Mouse (Mus musculus): Measurements from ENCODE around the gene Gm17409. TPM values are rescaled to one million over a fixed set of nuclear protein-coding genes. Genes with fewer than 3 reads are reported as not detected.

The Gm17409 gene
- polyA plus RNA-seq, 1 experiment from 2014 or later, result not detected

DNA sequence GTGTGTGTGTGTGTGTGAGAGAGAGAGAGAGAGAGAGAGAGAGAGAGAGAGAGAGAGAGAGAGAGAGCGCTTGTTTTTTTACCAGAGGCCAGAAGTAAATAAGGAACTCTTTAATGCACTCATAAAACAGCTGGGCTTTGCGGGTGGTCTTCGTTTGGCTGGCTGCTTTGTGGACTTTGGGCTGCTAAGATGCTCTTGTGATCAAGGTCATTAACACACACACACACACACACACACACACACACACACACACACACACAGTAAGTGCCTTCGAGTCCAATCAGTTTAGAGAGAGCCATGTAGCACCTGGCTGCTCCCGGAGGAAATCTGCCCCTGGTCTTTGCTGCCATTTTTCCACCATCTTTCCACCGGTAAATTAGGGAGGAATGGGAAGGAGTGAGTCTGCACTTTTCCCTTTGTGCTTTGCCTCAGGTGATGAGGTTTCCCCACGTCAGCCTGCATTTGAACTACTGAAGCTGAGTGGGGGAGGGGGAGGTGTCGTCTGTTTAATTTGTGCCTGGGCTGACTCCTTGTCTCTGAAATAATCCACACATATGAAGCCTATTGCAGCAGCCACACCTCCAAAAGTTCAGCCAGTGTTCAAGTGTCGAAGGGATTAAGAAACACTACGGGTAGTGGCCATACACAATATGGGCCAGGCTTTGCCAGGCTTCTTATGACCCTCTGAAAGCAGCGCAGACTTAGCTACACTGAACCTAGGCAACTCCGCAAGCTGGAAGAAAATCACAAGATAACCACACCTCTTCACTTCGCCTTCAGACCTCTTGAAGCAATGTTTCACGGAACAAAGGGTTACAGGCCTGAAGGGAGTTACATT, 16.7 kb downstream of the Gm17409 start:
- Histone ChIP-seq H3K4me1 (replicated peaks) (peaks cover 27% of the 10 kb centered on the region), H3K9ac (no peak overlapping the region), H3K4me2 (no peak overlapping the region), H3K9me3 (no peaks in the 10 kb centered on the region), H3K4me3 (no peak overlapping the region), H3K27me3 (no peaks in the 10 kb centered on the region), H3K36me3 (no peaks in the 10 kb centered on the region), H3K27ac (replicated peaks) (0 out of 2 replicates have a peak overlapping the region, but pooled peaks have one; percentile 1)
- 55% methylated on average over 13 of the region's 14 CpGs for WGBS
- ATAC-seq (ENCODE audit: low FRiP score, low read depth), result 0 out of 2 replicates have a peak, but pooled peaks have one; percentile 14

DNA sequence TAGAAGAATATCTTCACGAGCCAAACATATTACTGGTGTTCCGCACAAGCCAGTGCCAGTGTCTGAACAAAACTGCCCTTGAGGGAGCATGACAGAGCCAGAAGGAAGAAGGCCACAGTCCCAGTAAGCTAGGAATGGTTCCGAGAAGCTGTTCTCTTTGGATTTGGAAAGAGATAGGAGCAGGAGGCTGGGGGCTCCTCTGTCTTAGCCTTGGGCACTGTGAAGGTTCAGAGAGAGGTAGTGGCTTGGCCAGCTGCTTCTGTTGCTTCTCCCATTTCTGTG, 17.3 kb downstream of the Gm17409 start:
- Histone ChIP-seq H3K36me3 (no peaks in the 10 kb centered on the region), H3K9ac (no peak overlapping the region), H3K27ac (replicated peaks) (0 out of 2 replicates have a peak overlapping the region, but pooled peaks have one; percentile 1), H3K9me3 (no peaks in the 10 kb centered on the region), H3K4me3 (no peak overlapping the region), H3K4me1 (replicated peaks) (peaks cover 27% of the 10 kb centered on the region), H3K27me3 (no peaks in the 10 kb centered on the region), H3K4me2 (no peak overlapping the region)
- ATAC-seq (ENCODE audit: low FRiP score, low read depth), result no peak
- WGBS, result 64% methylated on average over 3 of the region's 3 CpGs

DNA sequence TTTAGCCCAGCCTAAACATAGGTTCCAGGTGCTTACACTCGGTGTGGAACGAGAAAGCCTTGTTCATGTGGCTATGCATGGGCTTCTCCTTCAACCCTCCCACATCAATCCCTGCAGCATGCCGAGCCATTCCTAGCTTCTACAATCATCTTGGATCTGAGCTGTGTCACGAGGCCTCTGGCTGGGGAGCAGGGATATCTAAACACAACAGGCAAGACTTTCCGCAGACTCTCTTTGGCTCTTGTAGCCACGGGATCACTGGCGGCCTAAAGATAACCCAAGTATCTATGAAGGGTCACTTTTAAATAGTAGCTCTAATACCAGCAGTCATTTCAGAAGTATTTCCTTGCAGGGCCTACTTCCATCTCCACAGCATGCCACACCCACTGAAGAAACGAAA, 18.5 kb downstream of the Gm17409 start:
- 93% methylated on average over 8 of the region's 8 CpGs for WGBS
- ATAC-seq (ENCODE audit: low FRiP score, low read depth), result no peak
- Histone ChIP-seq H3K36me3 (no peaks in the 10 kb centered on the region), H3K4me2 (no peak overlapping the region), H3K27me3 (no peaks in the 10 kb centered on the region), H3K27ac (replicated peaks) (no peak overlapping the region), H3K9ac (no peak overlapping the region), H3K4me1 (replicated peaks) (peaks cover 27% of the 10 kb centered on the region), H3K4me3 (no peak overlapping the region), H3K9me3 (no peaks in the 10 kb centered on the region)

DNA sequence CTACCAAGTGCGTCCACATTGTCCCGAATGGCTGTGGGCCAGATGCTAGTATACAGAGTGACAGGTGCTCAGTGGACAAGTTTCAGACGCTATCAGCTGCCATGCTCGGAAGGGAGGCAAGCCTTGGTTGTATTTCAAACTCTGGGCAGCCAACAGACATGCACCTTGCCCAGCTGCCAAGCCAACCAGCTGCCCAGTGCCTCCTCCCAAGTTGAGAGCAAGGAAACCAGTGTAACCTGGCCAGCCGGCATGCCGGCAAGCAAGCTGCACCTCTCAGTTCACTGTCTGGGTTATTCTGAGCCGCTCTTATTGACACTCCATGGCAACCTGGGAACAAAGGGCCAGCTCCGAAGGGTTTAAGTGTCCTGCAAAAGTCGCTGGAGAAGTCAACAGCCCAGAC, 19.4 kb downstream of the Gm17409 start:
- Histone ChIP-seq H3K4me1 (replicated peaks) (peaks cover 24% of the 10 kb centered on the region), H3K27ac (replicated peaks) (no peak overlapping the region), H3K4me3 (no peak overlapping the region), H3K36me3 (no peaks in the 10 kb centered on the region), H3K9ac (no peak overlapping the region), H3K9me3 (no peaks in the 10 kb centered on the region), H3K4me2 (no peak overlapping the region), H3K27me3 (no peaks in the 10 kb centered on the region)
- no peak for ATAC-seq (ENCODE audit: low FRiP score, low read depth)
- 81% methylated on average over 9 of the region's 9 CpGs for WGBS

DNA sequence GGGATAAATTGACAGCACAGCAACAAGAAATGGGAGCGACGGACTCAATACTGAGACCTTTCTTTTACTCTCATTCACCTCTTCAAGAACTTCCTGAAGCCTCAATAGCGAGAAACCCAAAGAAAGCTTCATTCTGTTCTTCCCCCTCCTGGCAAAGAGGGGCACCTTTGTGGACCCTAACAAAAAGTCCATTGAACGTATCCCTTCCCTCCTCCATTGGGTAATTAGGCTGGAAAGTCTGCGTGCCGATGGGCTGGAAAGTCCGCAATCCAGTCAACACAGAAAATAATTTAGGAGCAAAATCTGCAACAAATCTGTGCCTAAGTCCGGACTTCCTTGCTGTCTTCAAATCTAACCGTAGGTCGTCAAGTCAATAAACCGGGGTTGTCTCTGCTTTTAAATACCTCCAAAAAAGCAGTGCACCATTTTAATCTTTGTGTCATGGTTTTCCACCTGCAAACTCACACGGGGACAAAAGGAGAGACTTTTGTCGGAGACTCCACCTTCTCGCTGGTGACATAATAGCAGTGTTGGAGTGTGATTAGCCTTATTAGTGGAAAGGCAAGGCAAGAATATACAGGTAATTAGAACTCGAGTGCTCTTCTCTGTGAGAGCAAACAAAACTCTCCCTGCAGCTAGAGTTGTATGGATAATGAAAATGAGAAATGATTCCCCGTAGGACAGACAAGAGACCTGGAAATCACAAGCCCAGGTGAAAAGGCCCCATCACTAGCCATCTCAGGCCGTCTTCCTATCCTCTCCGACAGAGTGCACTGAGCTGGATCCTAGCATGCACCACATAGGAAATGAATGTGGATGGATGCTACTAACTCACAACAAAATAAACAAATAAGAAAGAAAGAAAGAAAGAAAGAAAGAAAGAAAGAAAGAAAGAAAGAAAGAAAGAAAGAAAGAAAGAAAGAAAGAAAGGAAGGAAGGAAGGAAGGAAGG, 24.0 kb downstream of the Gm17409 start:
- ATAC-seq (ENCODE audit: low FRiP score, low read depth), result no peak
- Histone ChIP-seq H3K9ac (no peak overlapping the region), H3K36me3 (no peaks in the 10 kb centered on the region), H3K9me3 (no peaks in the 10 kb centered on the region), H3K27ac (replicated peaks) (no peak overlapping the region), H3K27me3 (no peaks in the 10 kb centered on the region), H3K4me3 (no peak overlapping the region), H3K4me1 (replicated peaks) (0 out of 2 replicates have a peak, but pooled peaks cover 4% of the 10 kb centered on the region), H3K4me2 (no peak overlapping the region)
- WGBS, result 56% methylated on average over 18 of the region's 18 CpGs

DNA sequence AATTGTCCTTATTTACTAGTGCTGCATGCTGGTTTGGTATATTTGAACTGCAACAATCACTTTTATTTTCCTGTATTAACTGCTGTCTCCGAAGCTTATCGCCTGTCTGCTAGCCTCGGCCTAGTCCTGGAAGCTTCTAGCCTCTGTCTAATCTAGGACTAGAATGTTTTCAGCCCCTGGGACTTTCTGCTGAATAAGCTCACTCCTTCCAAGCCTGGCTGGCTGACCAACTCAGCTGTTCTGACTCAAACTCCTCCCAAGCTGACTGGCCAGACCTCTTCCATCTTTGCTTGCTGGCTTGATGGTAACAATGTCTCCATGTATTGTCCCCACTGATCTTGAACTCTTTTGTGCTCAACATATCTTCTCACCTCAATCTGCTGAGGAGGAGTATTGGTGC, 25.4 kb downstream of the Gm17409 start:
- H3K4me3 ChIP-seq, result no peak overlapping the region
- H3K27me3 ChIP-seq, result no peaks in the 10 kb centered on the region
- no peak overlapping the region for H3K4me2 ChIP-seq
- H3K9ac ChIP-seq, result no peak overlapping the region
- 88% methylated on average over 3 of the region's 3 CpGs for WGBS
- H3K9me3 ChIP-seq, result no peaks in the 10 kb centered on the region
- 0 out of 2 replicates have a peak, but pooled peaks cover 4% of the 10 kb centered on the region for H3K4me1 ChIP-seq (replicated peaks)
- H3K36me3 ChIP-seq, result no peaks in the 10 kb centered on the region
- ATAC-seq (ENCODE audit: low FRiP score, low read depth), result no peak
- H3K27ac ChIP-seq (replicated peaks), result no peak overlapping the region

DNA sequence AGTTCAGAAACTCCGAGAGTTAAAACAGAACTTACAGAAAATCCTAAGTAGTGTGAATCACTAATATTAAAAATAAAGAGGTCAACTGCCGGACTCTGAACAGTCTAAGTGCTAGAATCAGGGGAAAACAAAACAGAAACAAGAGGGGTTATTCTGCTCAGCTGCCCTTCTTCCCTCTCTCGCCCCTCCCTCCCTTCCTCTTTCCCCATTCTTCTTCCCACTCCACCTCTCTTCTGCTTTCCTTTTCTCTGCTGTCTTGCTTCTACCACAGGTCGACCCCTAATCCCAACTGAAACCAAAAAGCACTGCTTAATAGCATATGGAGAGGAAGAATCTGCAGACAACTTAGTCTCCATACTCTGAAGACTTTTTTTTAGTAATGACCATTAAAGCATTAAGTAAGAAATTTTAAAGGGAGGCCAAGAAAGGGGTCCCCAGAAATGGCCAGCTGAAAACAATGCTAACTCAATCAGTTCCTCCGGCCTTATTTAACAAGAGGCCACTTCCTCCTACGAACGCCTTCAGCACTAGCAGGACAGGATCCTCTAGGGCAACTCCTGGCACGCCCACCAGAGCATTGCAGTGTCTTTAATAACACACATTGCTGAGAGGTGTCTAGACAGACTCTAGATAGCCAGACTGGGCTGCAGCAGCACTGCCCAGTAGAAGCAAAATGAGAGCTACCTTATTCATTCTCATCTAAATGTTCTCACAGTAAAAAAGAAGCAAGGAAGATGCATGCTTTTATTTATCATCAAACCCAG, 26.9 kb downstream of the Gm17409 start:
- no peaks in the 10 kb centered on the region for H3K36me3 ChIP-seq
- H3K9ac ChIP-seq, result no peak overlapping the region
- no peak for ATAC-seq (ENCODE audit: low FRiP score, low read depth)
- H3K9me3 ChIP-seq, result no peaks in the 10 kb centered on the region
- H3K27ac ChIP-seq (replicated peaks), result no peak overlapping the region
- no peak overlapping the region for H3K4me3 ChIP-seq
- H3K4me1 ChIP-seq (replicated peaks), result 0 out of 2 replicates have a peak, but pooled peaks cover 4% of the 10 kb centered on the region
- H3K4me2 ChIP-seq, result no peak overlapping the region
- H3K27me3 ChIP-seq, result no peaks in the 10 kb centered on the region
- 76% methylated on average over 8 of the region's 8 CpGs for WGBS

DNA sequence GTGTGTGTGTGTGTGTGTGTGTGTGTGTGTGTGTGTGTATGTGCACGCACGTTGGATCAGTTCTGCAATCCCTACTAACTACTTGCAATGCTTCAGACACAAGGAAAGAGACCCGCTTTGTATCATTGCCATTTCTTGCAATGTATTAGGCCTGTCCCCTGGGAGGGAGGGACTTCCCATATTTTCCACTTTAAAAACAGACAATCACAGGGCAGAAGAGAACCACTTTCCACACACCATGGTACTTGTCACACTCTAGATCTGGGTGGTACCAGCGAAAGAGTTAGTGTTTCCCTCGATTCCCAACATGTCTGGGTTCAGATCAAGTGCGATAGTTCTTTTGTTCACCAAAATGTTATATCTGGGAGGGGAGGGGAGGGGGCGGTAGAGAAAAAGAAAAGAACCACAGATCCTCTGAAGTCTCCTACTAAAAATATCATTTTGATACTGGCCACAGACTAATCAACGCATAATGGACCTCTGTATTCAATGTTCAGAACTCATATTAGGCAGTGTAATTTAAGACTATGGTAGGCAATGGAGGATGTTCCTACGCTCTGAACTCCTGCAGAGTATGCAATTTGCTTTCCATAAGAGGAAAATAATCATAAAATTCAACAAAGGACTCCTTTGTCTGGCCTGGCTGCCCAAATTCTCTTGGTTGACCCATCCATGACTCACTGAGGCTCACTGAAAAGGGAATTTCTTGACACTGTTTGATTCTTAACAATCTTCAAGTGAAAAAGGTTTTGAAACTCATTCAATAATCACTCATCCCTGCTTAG, 35.6 kb downstream of the Gm17409 start:
- no peak overlapping the region for H3K9ac ChIP-seq
- H3K36me3 ChIP-seq, result no peaks in the 10 kb centered on the region
- 84% methylated on average over 9 of the region's 9 CpGs for WGBS
- H3K4me3 ChIP-seq, result no peak overlapping the region
- no peak overlapping the region for H3K4me2 ChIP-seq
- H3K9me3 ChIP-seq, result no peaks in the 10 kb centered on the region
- no peaks in the 10 kb centered on the region for H3K27me3 ChIP-seq
- no peaks in the 10 kb centered on the region for H3K4me1 ChIP-seq (replicated peaks)
- 0 out of 2 replicates have a peak, but pooled peaks have one; percentile 35 for ATAC-seq (ENCODE audit: low FRiP score, low read depth)
- no peak overlapping the region for H3K27ac ChIP-seq (replicated peaks)

DNA sequence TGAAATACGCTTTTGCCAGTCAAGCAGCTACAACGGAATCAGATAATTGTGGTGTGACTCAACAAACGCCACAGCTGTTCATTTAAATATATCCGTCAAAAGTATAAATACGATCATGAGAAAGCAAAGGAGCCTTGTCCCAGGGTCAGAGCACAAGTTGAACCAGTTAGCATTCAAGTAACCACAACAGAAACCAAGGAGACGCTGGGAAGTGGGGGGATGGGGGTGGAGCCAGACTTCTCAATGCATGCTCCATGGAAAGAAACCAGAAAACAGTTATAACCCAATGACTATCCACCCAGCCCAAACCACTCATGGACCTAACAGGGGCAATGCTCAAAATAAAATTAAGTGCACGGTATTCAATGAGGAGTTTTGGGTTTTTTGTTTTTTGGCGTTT, 40.3 kb downstream of the Gm17409 start:
- Histone ChIP-seq H3K36me3 (no peaks in the 10 kb centered on the region), H3K27ac (replicated peaks) (no peak overlapping the region), H3K4me1 (replicated peaks) (peaks cover 8% of the 10 kb centered on the region; the same call in 1 of the 2 replicates), H3K9ac (no peak overlapping the region), H3K9me3 (no peaks in the 10 kb centered on the region), H3K27me3 (no peaks in the 10 kb centered on the region), H3K4me3 (no peak overlapping the region), H3K4me2 (no peak overlapping the region)
- WGBS, result 63% methylated on average over 8 of the region's 8 CpGs
- ATAC-seq (ENCODE audit: low FRiP score, low read depth), result no peak

DNA sequence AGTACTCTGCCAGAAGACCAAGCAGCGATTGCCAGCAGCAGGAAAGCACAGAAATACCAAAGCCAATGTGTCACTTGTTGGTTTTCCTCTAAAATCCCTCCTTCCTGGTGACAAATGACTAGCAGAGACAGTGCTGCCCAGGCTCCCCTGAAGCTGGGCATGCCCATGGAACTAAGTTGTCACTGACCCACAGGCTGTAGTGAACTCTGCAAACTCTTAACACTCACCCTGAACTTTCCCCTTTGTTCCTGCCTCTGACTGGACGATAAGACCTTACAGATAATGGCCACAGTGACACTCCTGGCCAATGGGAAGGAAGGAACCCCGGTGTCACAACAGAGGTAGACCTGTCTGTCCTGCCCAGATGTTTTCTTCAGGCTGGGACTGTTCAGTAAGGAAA, 43.3 kb downstream of the Gm17409 start:
- no peak overlapping the region for H3K27ac ChIP-seq (replicated peaks)
- H3K27me3 ChIP-seq, result no peaks in the 10 kb centered on the region
- no peak overlapping the region for H3K4me3 ChIP-seq
- no peaks in the 10 kb centered on the region for H3K9me3 ChIP-seq
- H3K36me3 ChIP-seq, result no peaks in the 10 kb centered on the region
- no peak for ATAC-seq (ENCODE audit: low FRiP score, low read depth)
- H3K9ac ChIP-seq, result no peak overlapping the region
- 76% methylated on average over 3 of the region's 3 CpGs for WGBS
- no peak overlapping the region for H3K4me2 ChIP-seq
- H3K4me1 ChIP-seq (replicated peaks), result peaks cover 15% of the 10 kb centered on the region

DNA sequence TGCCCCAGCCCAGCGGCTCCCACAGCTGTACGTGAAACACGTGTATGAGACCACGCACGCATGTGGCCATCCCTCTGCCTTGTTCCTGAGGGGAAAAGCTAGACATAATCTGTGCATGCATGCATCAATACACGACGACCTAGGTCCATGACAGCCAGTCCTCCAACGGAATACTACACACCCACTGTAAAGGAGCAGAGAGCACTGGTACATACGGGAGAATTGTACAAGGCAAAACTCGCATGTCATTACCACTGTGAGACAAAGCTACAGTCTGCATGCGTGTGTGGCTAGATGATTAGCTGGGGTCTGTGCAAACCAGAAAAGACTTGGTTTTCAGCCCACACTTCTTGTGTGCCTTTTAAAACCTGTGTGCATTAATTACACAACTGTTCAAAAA, 44.6 kb downstream of the Gm17409 start:
- WGBS, result 93% methylated on average over 11 of the region's 11 CpGs
- Histone ChIP-seq H3K9me3 (no peaks in the 10 kb centered on the region), H3K4me3 (no peak overlapping the region), H3K9ac (no peak overlapping the region), H3K4me1 (replicated peaks) (peaks cover 15% of the 10 kb centered on the region), H3K4me2 (no peak overlapping the region), H3K27me3 (no peaks in the 10 kb centered on the region), H3K27ac (replicated peaks) (no peak overlapping the region), H3K36me3 (no peaks in the 10 kb centered on the region)
- ATAC-seq (ENCODE audit: low FRiP score, low read depth), result peak; percentile 53; the same call in 1 of the 2 replicates

Measured in hindbrain, embryonic 15.5 days (tissue).